Mouse (Mus musculus): ENCODE results near the gene Cd109.

The Cd109 gene

DNA sequence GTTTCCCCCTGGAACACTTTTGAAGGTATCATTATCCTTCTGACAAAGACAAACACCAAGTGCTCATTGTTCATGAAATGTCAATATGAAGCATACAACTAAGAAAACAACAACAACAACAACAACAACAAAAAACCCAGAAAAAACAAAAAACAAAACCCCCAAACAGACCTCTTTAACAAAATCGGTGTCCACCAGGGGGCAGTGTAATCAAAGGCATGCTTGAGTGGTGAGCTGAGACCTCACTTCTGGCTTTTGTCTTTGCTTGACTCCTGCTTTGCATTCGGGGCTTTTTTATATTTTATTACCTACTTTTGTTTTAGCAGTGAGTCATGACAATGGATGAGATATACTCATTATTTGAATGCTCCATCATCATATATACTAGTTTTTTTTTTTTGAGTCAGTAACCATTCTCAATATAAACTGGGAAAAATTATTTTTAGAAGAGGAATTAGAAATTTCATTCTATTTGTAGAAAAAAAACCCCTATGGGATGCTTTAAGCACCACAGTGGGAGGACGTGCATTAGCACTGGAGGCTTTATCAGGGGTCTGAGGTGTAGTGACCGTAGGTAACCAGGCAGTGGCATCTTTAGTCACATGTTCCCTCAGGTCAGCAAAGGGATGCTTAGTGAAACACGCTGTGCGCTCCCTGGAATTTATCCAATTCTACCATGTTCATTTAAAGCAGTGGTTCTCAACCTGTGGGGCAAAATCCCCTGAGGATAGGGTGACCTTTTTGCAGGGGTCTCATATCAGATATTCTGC is 30.8 kb downstream of the Cd109 start:
- DNase-seq, result peak; percentile 54

DNA sequence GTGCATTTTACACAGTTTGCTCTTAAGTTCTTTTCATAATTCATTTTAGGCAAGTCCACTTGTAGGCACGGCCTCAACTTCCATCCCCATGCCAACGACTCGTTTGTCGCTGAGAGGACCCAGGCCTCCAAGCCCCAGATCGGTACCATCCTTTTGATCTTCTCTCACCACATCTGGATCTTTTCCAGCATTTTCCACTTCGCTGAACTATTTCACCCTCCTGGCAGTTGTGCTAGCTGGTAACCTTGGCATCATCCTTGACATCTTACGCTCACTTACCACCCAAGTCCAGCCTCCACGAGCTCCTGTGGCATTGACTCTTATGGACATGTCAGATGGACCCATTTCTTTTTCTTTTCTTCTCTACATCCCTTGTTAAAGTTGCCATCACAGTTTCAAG is 33.3 kb downstream of the Cd109 start:
- no peak for DNase-seq

DNA sequence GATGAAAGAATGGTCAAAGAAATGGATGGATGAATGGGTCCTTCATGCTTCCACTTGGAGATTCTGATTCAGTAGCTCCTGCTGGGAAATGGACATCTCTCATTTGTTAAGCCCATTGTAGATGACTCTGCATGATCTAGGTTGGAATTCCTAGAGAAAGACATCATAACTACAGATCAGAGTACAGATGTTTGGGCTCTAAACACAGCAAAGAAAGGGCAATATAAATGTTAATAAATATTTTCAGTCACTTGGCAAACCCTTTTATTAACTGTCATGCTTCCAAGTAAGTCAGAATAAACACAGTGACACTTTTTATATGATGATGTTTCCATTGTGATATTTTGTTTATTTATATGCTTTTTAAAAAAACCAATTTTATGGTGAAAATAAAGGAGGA is 34.1 kb downstream of the Cd109 start:
- no peak for DNase-seq

DNA sequence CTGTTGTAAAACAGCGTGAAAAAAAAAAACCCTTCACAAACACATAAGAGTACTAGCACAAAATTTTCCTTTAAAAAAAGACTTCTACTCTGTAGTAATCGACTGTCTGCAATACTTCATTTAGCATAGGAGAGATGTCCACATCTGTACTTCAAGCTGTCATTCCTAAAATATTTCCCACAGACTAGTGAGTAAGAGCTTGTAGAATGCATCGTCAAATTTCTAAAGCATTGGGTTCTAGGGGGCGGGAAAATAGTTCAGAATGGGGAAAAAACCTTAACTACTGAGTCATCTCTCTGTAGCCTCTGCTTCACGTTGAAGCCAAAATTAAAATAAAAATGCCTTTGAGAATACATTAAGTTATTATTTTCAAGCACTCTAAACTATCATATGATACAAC is 42.2 kb downstream of the Cd109 start:
- no peak for DNase-seq

DNA sequence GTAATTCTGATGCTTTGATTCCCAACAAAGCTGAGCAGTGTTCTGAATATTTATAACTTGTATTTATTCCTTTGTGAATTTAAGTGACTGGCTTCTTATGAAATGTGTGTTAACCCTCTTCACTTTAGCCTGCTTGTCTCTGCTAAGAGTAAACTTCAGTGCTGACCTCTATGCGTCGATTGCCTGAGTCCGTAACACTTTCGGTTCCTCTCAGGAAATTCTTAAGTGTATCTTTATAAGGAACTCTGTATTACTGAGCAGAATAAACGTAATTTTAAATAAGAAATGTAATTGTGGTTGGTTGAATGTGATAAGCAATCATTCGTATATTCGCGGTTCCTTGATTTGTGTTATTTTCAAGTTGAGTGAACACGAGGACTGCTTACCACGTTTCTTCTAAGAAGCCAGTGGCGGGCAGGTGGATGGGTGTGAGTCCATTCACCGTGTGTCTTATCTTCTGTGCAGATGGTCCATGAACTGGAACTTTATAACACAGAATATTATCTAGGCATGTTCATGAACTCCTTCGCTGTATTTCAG is 56.2 kb downstream of the Cd109 start:
- DNase-seq, result no peak

DNA sequence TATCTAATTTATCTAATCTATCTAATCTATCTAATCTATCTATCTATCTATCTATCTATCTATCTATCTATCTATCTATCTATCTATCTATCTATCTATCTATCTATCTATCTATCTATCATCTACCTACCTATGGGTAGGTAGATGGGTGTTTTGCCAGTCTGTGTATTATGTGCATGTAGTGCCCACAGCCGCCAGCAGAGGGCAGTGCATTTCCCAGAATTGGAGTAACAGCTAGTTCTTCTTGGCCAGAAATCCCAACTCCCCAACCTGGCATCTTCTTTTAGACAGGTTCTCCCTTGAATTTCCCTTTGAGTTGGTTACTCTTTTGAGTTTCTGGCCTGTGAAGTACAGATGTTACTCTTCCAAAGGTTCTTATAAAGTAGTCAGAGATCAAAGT is 85.3 kb downstream of the Cd109 start:
- peak; percentile 68 for DNase-seq

DNA sequence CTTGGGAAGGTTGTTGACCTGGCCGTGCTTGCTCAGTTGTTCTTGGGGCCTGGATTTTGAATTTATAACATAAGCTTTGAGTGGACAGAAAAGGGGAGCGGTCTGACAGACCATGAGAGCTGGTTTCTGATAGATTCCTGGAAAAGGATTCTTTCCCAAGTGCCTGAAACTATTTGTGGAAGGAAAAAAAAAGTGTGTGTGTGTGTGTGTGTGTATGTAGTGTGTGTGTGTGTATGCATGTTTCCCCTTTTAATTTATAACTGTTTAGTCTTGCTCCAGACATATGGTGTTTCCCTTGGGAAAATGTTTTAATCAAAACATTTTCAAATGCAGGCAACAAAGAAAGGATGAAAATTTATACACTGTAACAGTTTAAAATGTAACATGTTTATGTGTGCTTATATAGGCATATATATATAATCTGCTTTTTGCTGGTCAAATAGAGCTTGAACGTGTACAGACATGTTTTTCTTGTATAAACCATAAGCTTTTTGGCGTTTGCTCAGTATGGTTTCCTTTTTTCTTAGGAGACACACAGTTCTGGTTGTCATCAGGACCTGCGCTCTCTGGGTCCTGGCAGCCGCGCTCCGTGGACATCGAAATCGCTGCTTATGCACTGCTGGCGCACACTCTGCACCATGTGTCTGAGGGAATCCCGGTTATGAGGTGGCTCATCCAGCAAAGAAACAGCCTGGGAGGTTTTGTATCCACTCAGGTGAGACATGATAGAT is 87.3 kb downstream of the Cd109 start:
- no peak for DNase-seq

DNA sequence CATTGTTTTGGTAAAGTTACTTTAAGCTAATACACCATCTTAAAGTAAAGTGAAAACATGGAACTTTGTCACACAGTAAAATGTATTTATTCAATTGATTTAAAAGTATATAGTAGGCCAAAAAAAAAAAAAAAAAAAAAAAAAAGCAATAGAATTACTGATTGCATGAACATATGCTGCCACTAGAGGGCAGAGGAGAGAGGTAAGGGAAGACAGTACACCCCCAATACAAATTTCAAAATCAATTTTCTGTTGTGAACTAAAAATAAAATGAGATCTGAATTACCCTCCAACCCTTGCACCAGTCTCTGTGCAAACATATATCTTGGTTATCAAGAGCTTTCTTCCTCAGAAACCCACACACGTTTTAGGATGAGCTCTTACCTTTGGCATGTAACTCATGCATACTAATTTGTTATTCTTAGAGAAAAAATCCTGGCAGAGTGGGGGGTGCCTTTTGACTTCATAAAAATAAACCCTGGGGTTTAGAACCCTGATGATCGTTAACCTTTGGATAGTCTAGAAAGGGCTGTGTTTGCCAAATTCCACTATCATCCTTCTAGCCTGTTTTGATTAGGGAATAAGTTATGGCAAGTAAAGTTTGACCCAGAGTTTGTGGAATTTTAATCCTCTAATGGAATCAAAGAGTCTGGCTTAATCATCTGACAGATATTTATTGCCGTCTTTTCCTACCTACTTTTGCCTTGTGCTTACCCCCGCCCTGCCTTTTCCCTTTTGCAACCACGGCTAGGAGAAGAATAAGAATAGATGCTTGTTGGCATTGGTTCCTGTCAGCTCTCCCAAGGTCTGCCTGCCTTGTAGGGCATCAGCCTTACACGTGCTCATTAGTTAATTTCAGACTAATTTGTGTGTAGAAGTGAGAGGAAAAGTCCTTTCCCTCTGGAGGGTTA is 105.8 kb downstream of the Cd109 start:
- no peak for DNase-seq

DNA sequence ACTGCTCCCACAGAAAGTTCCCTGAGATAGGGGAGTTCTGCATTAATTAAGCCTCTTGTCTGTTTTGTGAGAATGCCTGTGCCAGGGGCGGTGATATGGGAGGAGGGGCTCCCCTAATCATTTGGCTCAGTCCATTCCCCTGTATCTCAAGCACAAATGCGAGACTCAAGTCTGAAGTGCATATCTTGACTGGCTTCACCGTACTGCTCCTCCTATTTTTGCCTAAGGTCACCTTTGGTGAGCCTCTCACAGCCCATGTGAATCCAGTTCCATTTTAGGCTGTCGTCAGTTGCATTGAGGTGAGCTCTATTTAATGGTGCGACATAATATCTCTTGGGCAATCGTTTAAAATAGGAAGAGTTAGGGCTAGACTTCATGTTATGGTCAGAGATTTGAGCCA is 116.6 kb downstream of the Cd109 start:
- no peak for DNase-seq

DNA sequence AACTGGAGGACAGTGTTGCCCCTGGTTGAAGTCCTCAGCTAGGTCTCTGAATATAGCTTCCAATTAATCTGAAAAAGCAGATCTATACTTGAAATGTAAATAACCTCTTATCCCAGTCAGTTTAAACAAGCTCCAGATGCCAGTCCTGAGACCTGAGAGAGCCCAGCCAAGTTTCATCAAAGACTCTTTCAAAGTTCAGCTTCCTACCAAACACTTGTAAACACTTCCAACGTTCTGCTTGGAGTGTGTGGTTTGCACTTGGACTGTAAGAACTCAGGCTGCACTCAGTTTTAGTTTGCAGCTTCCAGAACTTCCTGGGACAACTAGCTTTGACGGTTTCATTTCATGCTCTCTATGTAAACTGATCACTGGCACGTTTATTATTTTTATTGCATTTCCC is 120.2 kb downstream of the Cd109 start:
- DNase-seq, result no peak

DNA sequence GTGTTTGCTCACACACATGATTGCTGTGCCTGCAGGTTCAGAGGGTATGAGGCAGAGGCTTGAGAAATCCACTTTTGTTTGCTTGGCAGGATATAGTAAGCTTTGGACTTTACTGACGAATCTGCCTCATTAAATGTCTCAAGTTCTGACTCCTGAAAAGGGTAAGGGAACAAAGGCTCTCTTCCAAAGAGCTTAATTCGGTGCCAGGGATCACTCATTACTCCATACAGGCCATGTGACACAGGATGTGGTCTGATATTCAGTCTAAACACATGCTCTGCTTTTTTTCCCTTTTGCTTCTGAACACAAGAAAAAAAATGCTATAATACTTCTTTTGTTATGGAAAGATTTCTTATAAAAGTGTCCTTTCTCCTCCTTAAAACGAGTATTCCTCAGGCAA is 126.7 kb downstream of the Cd109 start:
- no peak for DNase-seq

DNA sequence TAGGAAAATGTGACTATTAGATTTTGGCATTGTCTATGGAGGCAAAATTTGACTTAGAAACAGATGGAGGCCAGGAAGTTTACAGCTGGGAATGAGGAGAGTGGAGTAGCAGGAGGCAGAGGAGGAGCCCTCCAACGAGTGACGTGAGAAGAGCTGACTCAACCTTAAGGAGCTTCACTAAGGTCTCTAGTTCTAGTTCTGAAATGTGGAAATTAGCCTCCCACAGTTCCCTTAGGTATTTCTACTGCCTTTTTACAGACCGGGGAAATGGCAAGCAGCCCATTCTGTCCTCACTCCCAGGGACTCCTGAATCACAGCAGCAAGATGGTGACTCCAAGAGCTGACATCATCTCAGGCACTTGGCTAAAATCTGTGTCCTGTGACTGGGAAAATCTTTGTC is 134.9 kb downstream of the Cd109 start:
- no peak for DNase-seq
